In the genomic region with DNA sequence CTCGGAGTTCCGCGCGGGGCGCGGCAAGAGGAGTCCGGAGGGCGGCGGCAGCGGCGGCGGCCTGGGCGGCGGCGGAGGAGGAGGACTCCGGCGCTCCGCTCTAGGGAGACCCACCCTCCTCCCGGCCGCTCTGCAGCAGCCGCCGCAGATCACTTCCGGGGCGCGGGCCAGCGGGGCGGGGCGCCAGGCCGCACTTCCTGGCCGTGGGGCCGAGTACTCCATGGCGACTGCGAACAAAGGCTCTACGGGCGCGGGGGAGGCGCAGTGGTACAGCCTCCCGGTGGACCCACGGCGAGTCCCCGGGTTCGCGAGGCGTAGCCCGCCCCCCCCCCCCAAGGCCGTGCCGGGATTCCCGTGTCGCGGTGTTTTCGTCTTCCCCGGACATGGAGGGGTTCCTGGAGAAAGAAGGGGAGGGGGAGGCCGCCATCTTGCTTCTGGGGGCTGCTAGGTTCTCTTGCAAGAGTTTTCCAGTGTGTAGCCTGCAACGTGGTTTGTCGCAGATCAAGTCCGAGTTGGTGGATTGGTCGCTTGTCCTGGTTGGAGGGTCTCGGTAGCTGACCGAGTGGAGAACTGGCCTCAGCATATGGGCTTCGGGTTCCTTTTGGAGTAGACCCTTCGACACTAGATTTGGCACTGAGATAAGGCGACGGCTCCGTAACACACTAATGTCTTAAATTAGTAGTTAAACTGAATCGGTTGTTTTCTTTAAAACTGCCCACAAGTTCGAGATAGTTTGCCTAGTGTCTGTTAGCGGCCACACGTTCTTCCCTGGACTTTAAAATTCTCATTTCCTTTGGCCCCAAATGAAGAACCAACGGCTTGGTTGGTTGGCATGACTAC, we compare ENCODE assay signal across 8 mouse cellular contexts. TPM values are rescaled to one million over a fixed set of nuclear protein-coding genes. Genes with fewer than 3 reads are reported as not detected.
DNase-seq lines count a peak whose midpoint lies in the region; ATAC-seq and TF ChIP-seq lines count a peak whose summit lies in the region.

A gene (minus strand): TSS at position 162 of the 840 bp plus-strand sequence.

- ATAC-seq in G1E (ENCODE audit: extremely low read depth, insufficient number of reproducible peaks, low FRiP score, poor library complexity, severe bottlenecking), result peak; percentile 75
- peak; percentile 100 for ATAC-seq in forebrain, postnatal 0 days
- ATAC-seq in lung, embryonic 16.5 days (ENCODE audit: low read depth), result peak; percentile 99

- H3K27me3 ChIP-seq in G1E (ENCODE audit: insufficient read depth, low read length), result peaks cover 7% of the 10 kb centered on the region; the same call in 1 of the 2 replicates
- no peaks in the 10 kb centered on the region for H3K27me3 ChIP-seq in forebrain, postnatal 0 days (ENCODE audit: insufficient read depth, low read length)
- H3K27me3 ChIP-seq in lung, embryonic 16.5 days (ENCODE audit: control insufficient read depth, insufficient read depth, low read depth, low read length), result no peaks in the 10 kb centered on the region

- peak within 1 kb of the TSS; percentile 93 for H3K9ac ChIP-seq in forebrain, postnatal 0 days
- peak within 1 kb of the TSS; percentile 90 for H3K9ac ChIP-seq in lung, embryonic 16.5 days (ENCODE audit: low read length)

- DNase-seq in G1E (ENCODE audit: low spot score), result peak; percentile 95
- peak; percentile 94 to 97 for DNase-seq in cerebellum, adult 18-20 months
- peak; percentile 95 for DNase-seq in forebrain, postnatal 0 days
- DNase-seq in heart, postnatal 4 days, result peak; percentile 96
- peak; percentile 65 for DNase-seq in layer of hippocampus, adult 9-10 months (ENCODE audit: low spot score)
- DNase-seq in ovary, postnatal 10 days (ENCODE audit: low spot score), result peak; percentile 93
- peak; percentile 88 to 94 for DNase-seq in thymus, postnatal 10 days (ENCODE audit: low spot score in 2 of 2)

- no peak for TF ChIP-seq CTCF in G1E (IDR thresholded peaks at IDR 0.05; ENCODE audit: low read depth, low read length)
- TF ChIP-seq CTCF in forebrain, postnatal 0 days (IDR thresholded peaks at IDR 0.05; ENCODE audit: low read depth), result no peak

- WGBS in forebrain, postnatal 0 days, result 8% methylated on average over 68 of the region's 69 CpGs
- WGBS in lung, embryonic 16.5 days, result 9% methylated on average over 47 of the region's 69 CpGs

- H3K4me1 ChIP-seq in G1E (ENCODE audit: insufficient read depth, low read depth, low read length), result peaks cover 26% of the 10 kb centered on the region
- H3K4me1 ChIP-seq in forebrain, postnatal 0 days (ENCODE audit: insufficient read depth), result peaks cover 12% of the 10 kb centered on the region; the same call in 1 of the 2 replicates
- H3K4me1 ChIP-seq in lung, embryonic 16.5 days (replicated peaks; ENCODE audit: control insufficient read depth, insufficient read depth, low read length), result peaks cover 9% of the 10 kb centered on the region

- H3K4me3 ChIP-seq in G1E (ENCODE audit: low read depth, low read length), result peak within 1 kb of the TSS; percentile 82
- peak within 1 kb of the TSS; percentile 93 for H3K4me3 ChIP-seq in forebrain, postnatal 0 days (ENCODE audit: low read depth, low read length)
- peak within 1 kb of the TSS; percentile 92 for H3K4me3 ChIP-seq in lung, embryonic 16.5 days (ENCODE audit: low read length)

- H3K36me3 ChIP-seq in G1E (replicated peaks), result no peaks in the 10 kb centered on the region
- no peaks in the 10 kb centered on the region for H3K36me3 ChIP-seq in forebrain, postnatal 0 days (ENCODE audit: insufficient read depth)
- no peaks in the 10 kb centered on the region for H3K36me3 ChIP-seq in lung, embryonic 16.5 days (ENCODE audit: control insufficient read depth, insufficient read depth, low read length)

- H3K4me2 ChIP-seq in forebrain, postnatal 0 days (ENCODE audit: low read depth), result peak within 1 kb of the TSS; percentile 62
- H3K4me2 ChIP-seq in lung, embryonic 16.5 days (ENCODE audit: low read depth, low read length), result peak within 1 kb of the TSS; percentile 71

- no peaks in the 10 kb centered on the region for H3K9me3 ChIP-seq in G1E (replicated peaks)
- H3K9me3 ChIP-seq in forebrain, postnatal 0 days (ENCODE audit: low read length), result no peaks in the 10 kb centered on the region
- no peaks in the 10 kb centered on the region for H3K9me3 ChIP-seq in lung, embryonic 16.5 days (ENCODE audit: control insufficient read depth, low read length)

- H3K27ac ChIP-seq in forebrain, postnatal 0 days (ENCODE audit: low read depth, low read length), result peak within 1 kb of the TSS; percentile 97
- H3K27ac ChIP-seq in lung, embryonic 16.5 days (ENCODE audit: low read length), result peak within 1 kb of the TSS; percentile 90

RNA-seq across cellular contexts. Expression of the gene that starts here (rescaled TPM):
- total RNA-seq in G1E (2014; fragmentation: Nextera tagmentation) (24.0 and 30.1 TPM in 2 replicates), G1E (2017) (19.7 and 24.2 TPM in 2 replicates)
- 8.4 and 10.4 TPM in 2 replicates for polyA plus RNA-seq in G1E (2012)
- 98.2 and 107 TPM in 2 replicates for total RNA-seq in forebrain, postnatal 0 days (2014; rRNA removed)
- 246 and 254 TPM in 2 replicates for polyA plus RNA-seq in forebrain, postnatal 0 days (2015; fragmentation: Nextera tagmentation; extraction: Ambion mirVana)
- 10 to 100 TPM; 55.9 to 56.5 TPM for total RNA-seq in heart, postnatal 4 days (2021)
- polyA plus RNA-seq in lung, embryonic 16.5 days (2015; fragmentation: Nextera tagmentation; extraction: Ambion mirVana), result 93.3 and 107 TPM in 2 replicates

Comparison
In these comparisons a context has a peak if more than half of its experiments do, and no peak if none do; other contexts are left out.
1. Peak in every context shown above with its lines: DNase-seq, ATAC-seq, H3K4me3 ChIP-seq and H3K27ac ChIP-seq.